Mouse (Mus musculus): ENCODE measurements around the gene Opn4. TPM values are rescaled to one million over a fixed set of nuclear protein-coding genes. Genes with fewer than 3 reads are reported as not detected.

Opn4 gene
- total RNA-seq (2022): 1 to 10 TPM; 1.7 to 2.5 (median 2.4) TPM

DNA sequence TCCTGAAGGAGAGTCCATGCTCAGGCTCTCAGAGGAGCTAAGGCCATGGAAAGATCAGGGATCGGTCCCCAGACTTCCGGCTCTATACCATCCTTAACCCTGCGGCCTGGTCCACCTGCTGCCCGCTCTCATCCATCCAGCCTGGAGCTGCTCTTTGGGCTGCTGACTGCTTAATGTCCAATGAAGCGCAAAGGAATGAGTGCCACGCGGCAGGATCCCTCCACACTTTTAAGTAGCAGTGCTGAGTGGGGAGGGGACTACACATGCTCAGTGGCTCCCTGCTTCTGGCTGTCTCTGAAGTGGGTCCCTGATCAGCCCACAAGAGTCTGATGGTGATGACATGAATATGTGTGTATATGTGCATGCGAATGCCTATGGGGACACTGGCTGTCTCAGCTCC, at the start of gene Opn4:
TSS of gene Opn4 (minus strand) at position 202 of the 400 bp plus-strand sequence.
- DNase-seq (ENCODE audit: low spot score): no peak

DNA sequence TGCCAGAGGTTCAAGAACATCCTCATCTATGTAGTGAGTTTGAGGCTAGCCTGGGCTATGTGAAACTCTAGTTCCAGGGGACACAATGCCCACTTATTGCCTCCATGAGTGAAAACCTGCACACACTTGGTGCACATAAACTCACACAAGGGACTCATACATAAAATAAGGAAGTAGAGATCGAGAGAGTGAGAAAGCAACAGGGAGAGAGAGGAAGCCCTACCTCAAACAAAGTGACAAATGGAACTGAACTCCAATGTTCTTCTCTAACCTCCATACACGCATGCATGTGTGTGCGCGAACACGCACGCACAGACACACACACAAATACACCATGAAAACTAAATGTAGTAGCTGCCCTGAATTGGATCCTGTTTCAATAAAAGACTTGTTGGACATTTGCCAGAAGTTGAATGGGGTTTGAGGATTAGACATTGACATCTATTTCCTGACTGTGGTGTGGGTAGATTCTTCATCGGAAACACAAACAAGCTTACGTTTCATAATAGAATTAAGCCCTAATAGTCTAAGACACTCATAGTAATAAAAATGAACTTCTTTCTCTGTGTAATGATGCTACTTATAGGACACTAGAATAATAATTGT, 48.0 kb upstream of the Opn4 start:
- DNase-seq (ENCODE audit: low spot score): no peak

DNA sequence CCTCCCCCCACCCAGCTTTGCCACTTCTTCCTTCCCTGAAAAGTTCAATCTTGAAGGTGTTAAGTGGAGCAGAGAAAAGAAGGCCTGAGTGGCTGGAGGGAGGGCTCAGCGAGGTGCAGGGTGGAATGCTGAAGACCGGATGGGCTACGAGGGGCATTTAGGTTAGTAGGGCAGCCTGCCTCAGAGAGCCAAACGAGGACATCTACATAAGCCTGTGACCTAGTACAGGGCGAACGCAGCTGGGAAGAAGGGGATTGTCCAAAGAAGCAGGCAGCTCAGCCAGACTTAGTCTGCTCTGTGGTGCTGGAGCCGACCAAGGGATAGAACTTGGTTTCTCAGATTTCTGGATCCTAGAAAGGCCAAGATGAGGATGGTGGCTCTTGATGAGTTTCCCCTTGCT, 44.2 kb upstream of the Opn4 start:
- no peak for DNase-seq (ENCODE audit: low spot score)

DNA sequence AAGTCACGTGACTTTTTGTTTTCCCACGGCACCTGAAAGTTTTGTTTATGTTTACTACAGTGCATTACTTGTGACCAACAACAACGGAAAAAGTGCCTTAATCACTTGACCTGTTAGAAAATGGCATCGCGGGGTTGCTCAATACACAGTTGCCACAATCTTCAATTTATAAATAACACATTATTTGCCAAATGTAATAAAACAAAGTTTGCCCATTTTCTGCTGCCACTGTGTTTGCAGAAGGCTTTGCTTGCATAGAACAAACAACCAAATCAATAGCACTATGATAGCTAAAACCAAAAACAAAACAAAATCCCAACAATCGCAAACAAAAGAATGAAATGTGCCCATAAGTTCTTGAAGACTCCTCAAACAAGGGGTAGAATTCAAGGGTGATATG, 35.8 kb upstream of the Opn4 start:
- no peak for DNase-seq (ENCODE audit: low spot score)

DNA sequence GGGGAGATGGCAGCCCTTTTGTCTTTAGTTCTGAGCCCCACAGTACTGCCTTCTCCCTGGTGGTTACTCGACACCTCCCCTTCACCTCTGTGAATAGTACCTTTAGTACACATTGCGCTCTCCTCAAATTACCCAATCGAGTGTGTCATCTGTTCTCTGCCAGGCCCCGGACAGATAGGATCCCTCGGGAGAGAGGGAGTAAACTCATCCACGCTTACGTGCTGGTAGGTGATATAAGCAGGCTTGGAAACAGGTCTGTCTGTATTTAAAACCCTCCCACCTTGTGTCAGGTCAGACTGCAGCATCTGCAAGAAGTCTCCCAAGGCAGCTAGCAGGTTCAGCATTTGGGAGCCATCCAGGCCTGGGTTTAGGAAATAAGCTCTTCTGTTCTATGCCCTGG, 35.2 kb upstream of the Opn4 start:
- DNase-seq (ENCODE audit: low spot score): no peak

DNA sequence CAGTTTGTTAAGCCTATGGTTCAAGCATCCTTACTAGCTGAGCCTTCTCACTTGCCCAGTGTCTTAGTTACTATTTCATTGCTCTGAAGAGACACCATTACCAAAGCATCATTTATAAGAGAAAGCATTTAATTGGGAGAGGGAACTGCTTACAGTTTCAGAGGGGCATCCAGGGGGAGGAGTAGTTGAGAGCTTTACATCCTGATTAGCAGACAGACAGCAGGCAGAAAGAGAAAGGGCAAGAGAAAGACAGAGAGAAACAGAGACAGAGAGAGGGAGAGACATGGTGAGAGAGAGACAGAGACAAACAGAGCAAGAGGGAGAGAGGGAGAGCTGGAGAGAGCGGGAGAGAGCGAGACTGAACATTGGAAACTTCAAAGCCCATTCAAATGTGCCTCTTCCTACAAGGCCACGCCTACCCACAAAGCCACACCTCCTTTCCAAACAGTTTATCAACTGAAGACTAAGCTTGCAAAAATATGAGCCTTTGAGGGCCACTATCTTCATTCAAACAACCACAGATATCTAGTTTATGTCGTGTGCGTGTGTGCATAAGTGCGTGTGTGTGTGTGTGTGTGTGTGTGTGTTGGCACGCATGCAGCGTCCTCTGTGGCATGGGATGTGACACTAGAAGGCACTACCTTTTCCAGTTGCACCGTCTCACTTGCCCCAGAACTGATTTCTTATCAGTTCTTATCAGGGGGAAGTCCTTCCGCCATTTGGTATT, 32.9 kb upstream of the Opn4 start:
- no peak for DNase-seq (ENCODE audit: low spot score)

DNA sequence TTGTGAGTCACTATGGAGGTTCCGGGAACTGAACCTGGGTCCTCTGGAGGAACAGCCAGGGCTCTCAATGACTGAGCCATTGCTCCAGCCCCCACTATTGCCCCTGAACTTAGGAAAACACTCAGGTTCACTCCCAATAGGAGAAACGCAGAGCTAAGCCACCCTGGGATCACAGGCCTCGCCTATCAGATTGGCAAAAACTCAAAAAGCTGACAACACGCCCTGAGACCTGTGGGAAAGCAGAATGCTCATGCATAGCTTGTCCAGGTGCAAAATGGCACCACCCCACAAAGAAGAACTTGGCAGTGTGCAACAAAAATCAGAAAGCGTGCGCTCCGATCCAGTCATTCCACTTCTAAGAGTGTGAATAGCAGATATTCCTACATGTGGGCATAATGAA, 26.9 kb upstream of the Opn4 start:
- no peak for DNase-seq (ENCODE audit: low spot score)

DNA sequence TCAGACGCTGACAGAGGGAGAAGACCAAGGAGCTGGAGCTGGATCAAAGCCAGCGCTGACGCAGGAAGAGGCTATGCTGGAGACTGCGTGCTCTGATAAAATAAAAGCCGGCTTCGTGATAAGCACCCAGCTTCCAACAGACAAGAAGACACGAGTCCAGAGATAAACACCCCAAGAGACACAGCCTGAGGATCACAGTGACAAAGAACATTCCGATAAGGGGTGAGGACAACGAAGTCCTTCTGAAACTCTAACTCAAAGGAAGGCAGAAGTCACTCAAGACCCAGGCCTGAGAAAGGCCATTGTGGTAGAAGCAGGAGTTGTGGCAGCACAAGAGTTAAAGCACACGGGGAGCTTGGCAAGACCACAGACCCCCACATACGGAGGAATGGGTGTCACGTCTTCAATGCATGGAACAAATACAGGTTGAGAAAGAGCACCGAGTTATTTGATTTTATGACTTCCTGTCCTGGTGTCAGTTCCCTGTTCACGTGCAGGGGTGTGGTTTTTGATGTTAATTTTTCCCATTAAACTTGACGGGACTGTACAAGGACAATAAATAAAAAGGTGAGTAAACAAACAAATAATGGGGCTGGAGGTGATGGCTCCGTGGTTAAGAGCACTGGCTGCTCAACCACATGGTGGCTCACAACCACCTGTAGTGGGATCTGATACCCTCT, 23.7 kb upstream of the Opn4 start:
- DNase-seq (ENCODE audit: low spot score): no peak

DNA sequence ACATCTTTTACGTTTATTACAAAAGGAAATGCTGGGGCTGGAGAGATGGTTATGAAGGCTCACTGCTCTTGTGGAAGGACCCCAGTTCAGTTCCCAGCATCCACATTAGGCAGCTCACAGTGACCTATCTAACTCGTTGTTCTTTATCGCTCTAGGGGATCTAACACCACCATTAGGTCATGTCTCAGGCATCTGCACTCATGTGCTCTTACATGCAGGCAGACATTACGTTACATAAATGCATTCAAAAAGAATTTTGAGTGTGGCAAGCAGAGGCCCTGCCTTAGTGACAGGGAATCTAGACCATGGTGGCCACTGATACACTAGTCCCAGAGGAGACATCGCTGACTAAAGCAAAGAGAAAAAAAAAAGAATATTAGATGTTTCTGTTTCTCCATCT, 23.1 kb upstream of the Opn4 start:
- no peak for DNase-seq (ENCODE audit: low spot score)

DNA sequence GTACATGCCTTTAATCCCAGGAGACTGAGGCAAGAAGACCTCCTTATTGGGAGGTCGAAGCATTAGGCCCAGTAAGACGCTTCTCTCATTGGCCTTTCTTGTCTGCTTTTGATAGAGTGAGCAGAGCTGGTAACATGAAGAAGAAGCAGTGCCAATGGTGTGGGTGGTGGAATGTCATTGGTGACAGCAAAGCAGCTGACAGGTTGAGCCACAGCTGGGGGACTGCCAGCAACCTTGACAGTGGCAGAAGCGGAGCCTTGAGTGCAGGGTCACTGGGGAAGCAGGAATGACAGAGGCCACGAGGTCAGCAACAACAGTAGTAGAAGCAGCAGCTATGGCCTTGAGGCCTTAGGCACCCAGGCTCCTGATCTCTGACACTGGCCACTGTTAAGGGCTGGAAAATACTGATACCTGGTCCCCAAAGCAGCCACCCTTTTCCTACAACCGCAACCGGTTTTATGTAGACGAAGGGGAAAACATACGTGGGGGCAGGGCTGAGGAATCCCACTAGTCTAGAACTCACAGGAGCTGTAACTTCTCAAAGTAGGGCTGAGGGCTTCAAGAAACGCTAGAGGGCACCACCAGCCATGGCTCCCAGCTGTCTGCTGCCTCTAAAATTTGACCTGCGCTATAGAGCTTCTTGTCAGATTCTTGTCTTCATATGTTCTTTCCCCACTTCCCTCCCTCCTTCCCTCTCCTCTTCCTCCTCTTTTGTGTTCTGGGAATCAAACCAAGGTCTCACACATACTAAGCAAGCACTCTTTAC, 20.9 kb upstream of the Opn4 start:
- peak; percentile 17 for DNase-seq (ENCODE audit: low spot score)

DNA sequence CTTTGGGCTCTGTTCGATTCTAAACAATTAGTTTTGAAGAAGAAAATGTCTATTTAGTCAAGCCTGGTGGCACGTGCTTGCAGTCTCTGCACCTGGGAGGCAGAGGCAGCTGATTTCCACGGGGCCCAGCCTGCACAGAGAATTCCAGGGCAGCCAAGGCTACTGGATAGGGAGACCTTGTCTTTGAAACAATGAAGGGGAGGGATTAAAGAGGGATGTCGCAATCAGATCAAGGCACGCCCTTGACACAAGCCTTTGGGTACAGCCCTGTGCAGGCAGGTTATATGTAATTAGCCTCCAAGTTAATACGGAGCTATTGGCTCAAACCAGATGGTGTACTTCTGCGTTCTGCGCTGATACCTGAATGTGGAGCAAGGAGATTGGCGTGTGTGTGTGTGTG, 18.9 kb upstream of the Opn4 start:
- no peak for DNase-seq (ENCODE audit: low spot score)

DNA sequence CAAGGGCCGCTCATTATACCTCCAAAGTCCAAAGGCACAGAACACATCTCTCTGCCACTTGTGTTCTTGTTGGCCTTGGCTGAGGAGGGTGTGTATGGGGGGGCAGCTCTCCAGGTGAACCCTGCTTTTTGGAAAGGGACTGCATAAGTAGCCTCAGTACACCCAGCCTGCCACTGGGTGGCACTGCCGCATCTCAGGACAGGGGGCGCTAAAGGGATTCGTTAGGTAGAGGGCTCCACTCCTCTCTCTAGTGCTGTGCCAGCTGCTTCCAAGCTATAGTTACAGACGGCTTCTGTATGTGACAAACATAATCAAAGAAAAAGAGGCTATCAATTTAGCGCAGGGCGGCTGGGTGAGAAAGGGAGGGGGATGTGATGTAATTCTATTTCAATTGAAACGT, 16.9 kb upstream of the Opn4 start:
- DNase-seq (ENCODE audit: low spot score): peak; percentile 75

DNA sequence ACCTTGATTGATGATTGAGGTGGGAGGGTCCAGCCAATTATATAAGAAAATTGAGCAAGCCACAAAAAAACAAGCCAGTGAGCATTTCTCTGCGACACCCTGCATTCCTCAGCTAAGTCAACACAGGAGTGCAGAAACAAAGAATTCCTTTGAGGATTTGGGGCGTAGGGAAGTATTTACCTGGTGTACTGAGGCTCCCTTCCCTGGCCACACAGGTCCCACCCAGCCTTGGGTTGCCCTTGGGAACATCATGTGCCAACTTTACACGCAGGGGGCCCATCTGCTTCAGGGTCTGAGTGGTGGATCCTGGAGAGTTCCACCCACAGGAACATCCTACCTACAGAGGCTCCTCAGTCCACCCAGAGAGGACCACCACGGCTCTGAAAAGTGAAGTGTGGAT, 15.7 kb upstream of the Opn4 start:
- DNase-seq (ENCODE audit: low spot score): no peak

DNA sequence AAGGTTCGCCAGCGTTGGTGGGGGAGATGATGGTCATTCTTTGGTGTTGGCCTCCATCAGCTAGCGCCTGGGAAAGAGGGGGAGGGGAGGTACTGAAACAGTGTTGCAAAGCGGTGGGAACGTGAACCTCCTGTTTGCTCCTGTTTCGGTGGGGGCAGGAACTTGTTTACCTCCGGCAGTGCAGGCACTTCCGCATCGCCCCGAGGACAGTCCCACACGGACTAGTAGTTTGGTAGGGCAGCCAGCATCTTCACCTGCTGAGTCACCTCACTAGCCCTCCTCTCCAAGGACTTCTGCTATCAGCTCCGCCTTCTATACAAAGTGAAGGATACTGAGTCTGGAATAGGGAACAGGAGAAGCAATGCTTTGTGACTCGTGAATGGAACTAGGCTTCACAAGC, 15.1 kb upstream of the Opn4 start:
- no peak for DNase-seq (ENCODE audit: low spot score)

DNA sequence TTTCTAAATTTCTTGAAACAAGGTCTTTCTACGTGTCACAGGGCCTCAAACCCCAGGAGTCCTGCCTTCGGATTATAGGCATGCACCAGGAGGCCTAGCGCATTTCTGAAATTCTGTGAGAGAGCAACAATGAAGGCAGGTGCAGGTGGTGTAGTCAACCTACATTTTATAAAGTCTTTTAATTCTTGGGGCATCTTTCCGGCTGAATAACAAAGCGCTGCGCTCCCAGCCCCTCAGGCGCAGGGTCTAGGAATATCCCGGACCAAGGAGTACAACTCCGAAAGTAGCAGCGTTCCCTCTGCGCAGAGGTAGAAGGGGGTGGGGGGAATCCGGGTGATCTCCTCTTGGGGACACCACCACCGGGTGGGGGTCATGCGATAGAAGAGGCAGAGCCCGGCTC, 14.6 kb upstream of the Opn4 start:
- DNase-seq (ENCODE audit: low spot score): no peak

DNA sequence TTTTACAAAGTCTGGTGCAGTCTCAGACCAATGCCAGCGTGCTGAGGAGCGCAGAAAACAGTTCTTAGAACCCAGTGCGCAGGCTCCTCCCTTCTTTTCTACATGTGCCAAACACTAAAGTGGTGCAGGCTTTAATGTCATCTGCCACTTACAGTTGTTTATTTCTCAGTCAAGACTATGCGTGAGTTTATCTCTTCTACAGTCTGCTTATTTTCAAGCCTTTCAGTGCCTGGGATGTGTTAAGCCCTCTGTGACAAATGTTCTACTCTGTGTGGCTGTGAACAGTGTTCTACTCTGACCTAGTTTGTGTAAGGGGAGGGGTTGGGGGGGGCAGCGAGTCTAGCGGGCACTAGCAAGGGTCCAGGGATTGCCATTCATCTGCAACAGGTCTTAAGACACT, 13.6 kb upstream of the Opn4 start:
- DNase-seq (ENCODE audit: low spot score): no peak

DNA sequence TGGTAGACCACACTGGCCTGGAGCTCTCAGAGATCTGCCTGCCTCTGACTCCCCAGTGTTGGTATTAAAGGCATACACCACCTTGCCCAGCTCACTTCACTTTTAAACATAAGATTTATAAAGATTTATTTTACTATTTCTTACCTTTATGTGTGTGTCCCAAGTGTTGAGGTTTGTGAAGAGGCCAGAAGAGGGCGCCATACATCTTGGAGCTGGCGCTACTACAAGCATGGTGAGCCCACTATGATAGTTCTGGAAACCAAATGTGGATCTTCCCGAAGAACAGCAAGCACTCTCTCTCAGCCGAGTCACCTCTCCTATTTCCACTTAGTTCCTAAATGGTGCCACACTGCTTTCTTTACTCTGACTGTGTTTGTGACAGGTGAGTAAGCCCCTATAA, 12.3 kb upstream of the Opn4 start:
- no peak for DNase-seq (ENCODE audit: low spot score)

DNA sequence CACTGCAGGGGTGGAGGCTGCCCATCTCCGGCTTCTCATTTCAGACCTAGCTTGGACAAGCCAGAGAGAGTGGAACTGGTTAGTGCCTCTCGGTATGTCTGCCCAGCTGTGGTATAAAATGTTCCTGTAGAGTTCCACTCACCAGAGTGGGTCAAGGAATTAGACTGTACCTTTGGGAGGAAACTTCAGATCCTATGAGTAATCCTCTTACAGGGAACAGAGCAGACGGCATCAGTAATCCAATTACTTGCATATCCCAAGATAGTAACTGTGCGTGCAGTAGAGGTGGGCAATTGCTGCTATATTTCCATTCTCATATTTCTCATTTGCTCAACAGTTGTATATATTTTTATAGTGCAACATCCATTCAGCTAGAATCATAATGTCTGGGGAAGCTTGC, 11.6 kb upstream of the Opn4 start:
- no peak for DNase-seq (ENCODE audit: low spot score)

DNA sequence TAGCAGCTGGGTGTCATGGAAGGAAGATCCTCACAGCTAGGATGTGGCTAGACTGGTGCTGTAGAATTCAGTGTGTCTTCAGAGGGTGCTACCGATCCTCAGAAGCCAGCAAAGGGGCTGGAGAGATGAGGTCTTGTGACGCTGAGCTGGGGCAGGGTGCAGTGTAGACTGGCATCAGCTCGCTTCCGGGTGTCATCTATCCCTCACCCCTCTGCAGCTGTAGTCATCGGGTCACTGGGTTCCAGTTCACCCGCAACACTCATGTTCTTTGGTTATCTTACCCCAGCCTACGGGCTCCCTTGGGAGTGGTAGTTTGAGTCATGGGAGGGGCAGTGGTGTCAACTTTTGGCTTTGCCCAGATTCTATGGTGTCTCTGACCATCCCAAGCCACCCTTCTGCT, 2.0 kb upstream of the Opn4 start:
- DNase-seq (ENCODE audit: low spot score): no peak

DNA sequence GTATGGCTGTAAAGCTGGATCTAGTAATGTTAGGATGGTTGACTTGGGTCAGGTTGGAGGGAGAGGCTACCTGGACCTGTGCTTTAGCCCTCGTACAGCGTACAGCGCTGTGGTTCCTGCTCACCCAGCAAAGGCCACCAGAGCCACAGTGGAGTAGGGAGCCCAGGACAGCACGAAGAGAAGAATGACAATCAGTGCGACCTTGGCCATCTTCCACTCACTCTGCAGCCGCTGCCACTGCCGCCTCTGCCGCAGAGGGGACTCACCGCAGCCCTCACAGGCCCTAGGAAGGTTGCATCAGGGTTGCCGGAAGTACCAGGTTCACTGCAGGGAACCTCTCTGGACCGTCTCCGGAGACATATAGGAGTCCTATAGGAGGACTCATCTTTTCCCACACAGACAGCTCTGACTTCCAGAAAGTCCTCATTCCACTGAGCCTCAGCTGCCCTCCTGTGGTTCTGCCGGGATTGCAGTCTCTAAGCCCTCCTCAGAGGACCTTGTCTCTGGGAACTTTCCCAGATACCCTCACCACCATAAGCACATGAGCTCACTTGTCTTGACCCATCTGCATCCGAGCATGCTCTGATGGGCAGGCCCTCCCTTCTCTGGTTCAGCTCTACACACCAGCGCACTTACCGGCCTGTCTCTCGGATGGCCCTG, 4.2 kb downstream of the Opn4 start:
- no peak for DNase-seq (ENCODE audit: low spot score)

DNA sequence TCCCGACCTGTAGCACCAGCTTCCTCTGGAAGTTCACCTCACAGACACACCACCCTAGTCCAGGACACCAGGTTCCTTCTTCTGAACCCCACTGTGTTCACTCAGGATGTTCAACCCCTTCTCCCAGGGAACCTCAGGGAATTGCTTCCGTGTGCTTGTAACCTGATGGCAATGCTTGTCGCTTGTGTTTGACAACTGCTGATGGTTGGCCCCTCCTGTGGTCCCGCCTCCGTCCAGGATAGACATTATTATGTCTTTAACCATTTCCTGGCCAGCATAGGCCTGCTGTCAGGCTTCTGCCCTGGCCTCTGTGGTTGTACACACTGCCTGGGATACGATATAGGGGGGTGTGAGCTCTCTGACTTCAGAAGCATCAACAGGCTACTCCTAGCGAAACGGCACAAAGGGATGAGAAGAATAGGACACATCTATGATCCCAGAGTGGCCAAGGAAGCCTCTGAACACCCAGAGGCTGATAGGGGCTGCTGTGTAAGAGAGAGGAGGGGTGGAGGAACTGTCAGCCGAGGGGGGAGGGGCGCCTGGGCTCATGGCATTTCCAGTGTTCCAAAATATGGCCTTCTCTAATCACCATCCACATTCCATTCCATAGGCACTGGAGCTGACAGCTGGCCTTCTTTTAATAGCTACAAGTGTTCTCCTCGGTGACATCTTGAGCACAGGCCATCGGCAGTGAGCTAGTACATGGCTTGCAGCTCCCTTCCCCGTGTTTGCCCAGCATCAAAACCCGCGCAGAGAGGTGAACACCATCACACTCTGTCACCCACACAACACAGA, 8.0 kb downstream of the Opn4 start:
- no peak for DNase-seq (ENCODE audit: low spot score)
